Mouse (Mus musculus) bone marrow macrophage, adult 2 months (primary cell): ENCODE measurements around the gene Rnpep.

Experiments
- CTCF ChIP-seq: IDR thresholded peaks from 2 replicates; pipeline ENCODE4 v1.5.1; 2012; ENCODE audit warnings: low read depth, mild to moderate bottlenecking, low read length, moderate library complexity
- POLR2A ChIP-seq: IDR thresholded peaks from 2 replicates; pipeline ENCODE4 v1.6.1; 2012; ENCODE audit warnings: mild to moderate bottlenecking, low read depth, low read length, borderline replicate concordance

- TF ChIP-seq POLR2A (no peak), CTCF (no peak)
Measured at GRCm38 (mm10) chr1:135251405-135251804, 32.5 kb downstream of the Rnpep start.
